Mouse (Mus musculus) myocyte (in vitro differentiated cells): Measurements from ENCODE around the gene Susd6. TPM values are rescaled to one million over a fixed set of nuclear protein-coding genes. Genes with fewer than 3 reads are reported as not detected.

Experiments
- H3K27me3 ChIP-seq: one replicate; pipeline ENCODE4 v1.6.1; 2011; ENCODE audit not compliant: control insufficient read depth, insufficient read depth, insufficient read length
- H3K36me3 ChIP-seq: one replicate; pipeline ENCODE4 v1.6.1; 2011; ENCODE audit not compliant: control insufficient read depth, insufficient read depth
- H3K4me2 ChIP-seq: one replicate; pipeline ENCODE4 v1.6.1; 2011; ENCODE audit warnings: low read depth, control low read depth
- H3K4me3 ChIP-seq: one replicate; pipeline ENCODE4 v1.5.1; 2011; ENCODE audit warnings: mild to moderate bottlenecking, control low read depth, moderate library complexity
- H3K79me2 ChIP-seq: one replicate; pipeline ENCODE4 v1.6.1; 2011; ENCODE audit not compliant: control insufficient read depth, insufficient read depth
- H3ac ChIP-seq: one replicate; pipeline ENCODE4 v1.6.1; 2011; ENCODE audit not compliant: control insufficient read depth, insufficient read length
- CEBPB ChIP-seq: IDR thresholded peaks from 2 replicates; pipeline ENCODE4 v1.6.1; 2011; ENCODE audit warnings: mild to moderate bottlenecking, moderate library complexity; ENCODE audit not compliant: poor library complexity, insufficient read depth, severe bottlenecking
- E2F4 ChIP-seq: IDR thresholded peaks from one replicate; pipeline ENCODE4 v1.6.1; 2011; ENCODE audit warnings: mild to moderate bottlenecking, control low read depth, moderate library complexity; ENCODE audit not compliant: insufficient read depth
- MAX ChIP-seq: IDR thresholded peaks from one replicate; pipeline ENCODE4 v1.6.1; 2011; ENCODE audit warnings: low read depth, mild to moderate bottlenecking, control low read depth
- MYOD1 ChIP-seq, 3 experiments: IDR thresholded peaks; one replicate each; pipeline ENCODE4 v1.6.1; 2011; ENCODE audit warnings: control low read depth in 2 of 3, low read depth in 2 of 3, mild to moderate bottlenecking in 2 of 3, moderate library complexity in 1 of 3; ENCODE audit not compliant: insufficient read length in 2 of 3, control insufficient read depth in 1 of 3
- MYOG ChIP-seq, 3 experiments: IDR thresholded peaks; one replicate each; pipeline ENCODE4 v1.6.1; 2011; ENCODE audit warnings: control low read depth in 2 of 3, low read depth in 2 of 3, mild to moderate bottlenecking in 2 of 3; ENCODE audit not compliant: insufficient read length in 2 of 3, control insufficient read depth in 1 of 3, insufficient read depth in 1 of 3
- POLR2A ChIP-seq: IDR thresholded peaks from one replicate; pipeline ENCODE4 v1.6.1; 2011; ENCODE audit warnings: low read depth, mild to moderate bottlenecking, control low read depth, moderate library complexity; ENCODE audit not compliant: insufficient read length
- POLR2AphosphoS2 ChIP-seq: IDR thresholded peaks from one replicate; pipeline ENCODE4 v1.6.1; 2011; ENCODE audit warnings: low read depth, control low read depth; ENCODE audit not compliant: insufficient read length
- REST ChIP-seq: IDR thresholded peaks from one replicate; pipeline ENCODE4 v1.6.1; 2011; ENCODE audit warnings: mild to moderate bottlenecking, control low read depth, moderate library complexity; ENCODE audit not compliant: insufficient read depth, insufficient read length
- SRF ChIP-seq: IDR thresholded peaks from one replicate; pipeline ENCODE4 v1.6.1; 2011; ENCODE audit warnings: low read depth; ENCODE audit not compliant: control insufficient read depth, insufficient read length
- TCF12 ChIP-seq: IDR thresholded peaks from one replicate; pipeline ENCODE4 v1.6.1; 2011; ENCODE audit warnings: mild to moderate bottlenecking, control low read depth; ENCODE audit not compliant: poor library complexity, insufficient read depth, severe bottlenecking
- TCF3 ChIP-seq: IDR thresholded peaks from one replicate; pipeline ENCODE4 v1.6.1; 2011; ENCODE audit warnings: low read depth, control low read depth; ENCODE audit not compliant: insufficient read length
- USF1 ChIP-seq: IDR thresholded peaks from one replicate; pipeline ENCODE4 v1.6.1; 2011; ENCODE audit warnings: low read depth, mild to moderate bottlenecking, control low read depth, moderate library complexity
- polyA plus RNA-seq: library from polyadenylated mRNA; unstranded; fragments of >200 nt; fragmentation: generic; extraction: Trizol; gene quantifications from one replicate; pipeline ENCODE4 v1.2.1, GENCODE M21; 2012; ENCODE audit warnings: missing spikeins

The Susd6 gene
- polyA plus RNA-seq, 1 experiment, result 64.0 TPM

- H3K36me3 ChIP-seq, result no peaks in the 10 kb centered on the region
- H3K4me2 ChIP-seq, result no peak overlapping the region
- H3K79me2 ChIP-seq, result no peaks in the 10 kb centered on the region
- no peaks in the 10 kb centered on the region for H3K27me3 ChIP-seq
- TF ChIP-seq USF1, result no peak
- no peak for TF ChIP-seq SRF
- no peak for TF ChIP-seq MYOG (IDR thresholded peaks at IDR 0.05; ENCODE audit: control insufficient read depth in 1 of 3, insufficient read depth in 1 of 3, insufficient read length in 2 of 3, low read depth in 2 of 3)
- no peak for TF ChIP-seq CEBPB
- no peak for TF ChIP-seq E2F4
- no peak for TF ChIP-seq POLR2A
- TF ChIP-seq MYOD1 (IDR thresholded peaks at IDR 0.05; ENCODE audit: control insufficient read depth in 1 of 3, insufficient read length in 2 of 3, low read depth in 2 of 3), result no peak
- no peak for TF ChIP-seq MAX
- TF ChIP-seq POLR2AphosphoS2, result no peak
- no peak for TF ChIP-seq TCF3
- TF ChIP-seq TCF12, result no peak
- TF ChIP-seq REST, result no peak
- no peak overlapping the region for H3ac ChIP-seq
- no peak overlapping the region for H3K4me3 ChIP-seq
Measured at GRCm38 (mm10) chr12:80778188-80778936, 11.9 kb upstream of the Susd6 start.

DNA sequence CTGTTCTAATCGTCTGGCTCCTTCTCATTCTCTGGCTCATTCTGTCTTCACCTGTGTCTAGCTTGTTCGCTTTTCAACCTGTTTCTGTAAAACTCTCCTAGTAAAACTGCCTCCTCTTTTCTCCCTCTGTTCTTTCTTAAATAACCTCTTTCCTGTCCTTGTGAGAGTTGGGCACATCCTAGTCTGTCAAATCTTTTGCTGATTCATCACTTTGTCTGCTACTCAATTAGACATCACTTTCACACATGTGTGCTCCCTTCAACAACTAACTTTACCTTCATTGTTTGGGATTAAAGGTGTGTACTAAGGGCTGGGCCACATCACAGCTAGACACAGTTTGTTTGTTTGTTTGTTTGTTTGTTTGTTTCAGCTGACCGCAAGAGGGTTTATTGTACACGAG lies 10.6 kb upstream of the Susd6 start:
- H3K27me3 ChIP-seq, result no peaks in the 10 kb centered on the region
- H3ac ChIP-seq, result no peak overlapping the region
- H3K79me2 ChIP-seq, result no peaks in the 10 kb centered on the region
- H3K4me2 ChIP-seq, result no peak overlapping the region
- H3K4me3 ChIP-seq, result no peak overlapping the region
- no peaks in the 10 kb centered on the region for H3K36me3 ChIP-seq
- no peak for TF ChIP-seq TCF3
- TF ChIP-seq E2F4, result no peak
- no peak for TF ChIP-seq MAX
- TF ChIP-seq CEBPB, result no peak
- no peak for TF ChIP-seq REST
- TF ChIP-seq USF1, result no peak
- no peak for TF ChIP-seq SRF
- TF ChIP-seq TCF12, result no peak
- TF ChIP-seq MYOD1 (IDR thresholded peaks at IDR 0.05; ENCODE audit: control insufficient read depth in 1 of 3, insufficient read length in 2 of 3, low read depth in 2 of 3), result no peak
- no peak for TF ChIP-seq POLR2AphosphoS2

GRCm38 (mm10) chr12:80782190-80782589 lies 8.1 kb upstream of the Susd6 start:
- Histone ChIP-seq H3K36me3 (no peaks in the 10 kb centered on the region), H3K4me3 (no peak overlapping the region), H3K79me2 (no peaks in the 10 kb centered on the region), H3K27me3 (no peaks in the 10 kb centered on the region), H3K4me2 (no peak overlapping the region), H3ac (no peak overlapping the region)
- TF ChIP-seq POLR2AphosphoS2 (no peak), MYOD1 (IDR thresholded peaks at IDR 0.05; ENCODE audit: control insufficient read depth in 1 of 3, insufficient read length in 2 of 3, low read depth in 2 of 3) (no peak), TCF3 (no peak), TCF12 (no peak), POLR2A (no peak), E2F4 (no peak), CEBPB (no peak), MYOG (IDR thresholded peaks at IDR 0.05; ENCODE audit: control insufficient read depth in 1 of 3, insufficient read depth in 1 of 3, insufficient read length in 2 of 3, low read depth in 2 of 3) (no peak), USF1 (no peak), SRF (no peak), REST (no peak), MAX (no peak)

GRCm38 (mm10) chr12:80782892-80783291 lies 7.4 kb upstream of the Susd6 start:
- no peak overlapping the region for H3K4me2 ChIP-seq
- H3K36me3 ChIP-seq, result no peaks in the 10 kb centered on the region
- no peaks in the 10 kb centered on the region for H3K27me3 ChIP-seq
- no peak for TF ChIP-seq REST
- no peak for TF ChIP-seq TCF3
- no peak for TF ChIP-seq MYOG (IDR thresholded peaks at IDR 0.05; ENCODE audit: control insufficient read depth in 1 of 3, insufficient read depth in 1 of 3, insufficient read length in 2 of 3, low read depth in 2 of 3)
- TF ChIP-seq CEBPB, result no peak
- TF ChIP-seq USF1, result no peak
- TF ChIP-seq SRF, result no peak
- no peak for TF ChIP-seq MYOD1 (IDR thresholded peaks at IDR 0.05; ENCODE audit: control insufficient read depth in 1 of 3, insufficient read length in 2 of 3, low read depth in 2 of 3)
- no peak for TF ChIP-seq MAX
- no peak overlapping the region for H3ac ChIP-seq
- H3K4me3 ChIP-seq, result no peak overlapping the region
- no peaks in the 10 kb centered on the region for H3K79me2 ChIP-seq

- TF ChIP-seq POLR2A, result no peak
- no peak for TF ChIP-seq USF1
- TF ChIP-seq E2F4, result no peak
- no peak for TF ChIP-seq MYOG (IDR thresholded peaks at IDR 0.05; ENCODE audit: control insufficient read depth in 1 of 3, insufficient read depth in 1 of 3, insufficient read length in 2 of 3, low read depth in 2 of 3)
- no peak for TF ChIP-seq SRF
- no peak for TF ChIP-seq MYOD1 (IDR thresholded peaks at IDR 0.05; ENCODE audit: control insufficient read depth in 1 of 3, insufficient read length in 2 of 3, low read depth in 2 of 3)
- TF ChIP-seq TCF3, result no peak
- no peak for TF ChIP-seq POLR2AphosphoS2
- TF ChIP-seq CEBPB, result no peak
- TF ChIP-seq TCF12, result no peak
- no peak for TF ChIP-seq REST
- TF ChIP-seq MAX, result no peak
- Histone ChIP-seq H3K4me3 (no peak overlapping the region), H3K27me3 (no peaks in the 10 kb centered on the region), H3K79me2 (no peaks in the 10 kb centered on the region), H3K4me2 (no peak overlapping the region), H3ac (no peak overlapping the region), H3K36me3 (no peaks in the 10 kb centered on the region)
Measured at GRCm38 (mm10) chr12:80783889-80784288, 6.4 kb upstream of the Susd6 start.
